In genomic region chr1:30216764-30217348, GRCm38 (mm10) we compare ENCODE assay signal across 18 mouse cellular contexts.
DNase-seq lines count a peak whose midpoint lies in the region; ATAC-seq and TF ChIP-seq lines count a peak whose summit lies in the region.
"Had no signal": no experiment of that assay in that cellular context is flagged by ENCODE, and none has a peak within 500 bp of the region (broad histone marks: within the 10 kb centered on the region; RNA-seq: fewer than 3 reads in every experiment).

No protein-coding gene starts in this region.

- no peak overlapping the region for H3K27ac ChIP-seq in kidney, embryonic 15.5 days
- H3K27ac ChIP-seq in midbrain, postnatal 0 days (ENCODE audit: low read depth, low read length) = no peak overlapping the region
- no peak overlapping the region for H3K27ac ChIP-seq in midbrain, embryonic 11.5 days (ENCODE audit: low read depth, low read length)
- H3K27ac ChIP-seq in neural tube, embryonic 14.5 days (ENCODE audit: low read depth, low read length) = no peak overlapping the region
- H3K27ac ChIP-seq: embryonic facial prominence, embryonic 12.5 days; heart, embryonic 10.5 days; intestine, embryonic 15.5 days had no signal

- H3K4me1 ChIP-seq in kidney, embryonic 15.5 days = peaks cover 7% of the 10 kb centered on the region; the same call in 1 of the 2 replicates
- H3K4me1 ChIP-seq in midbrain, postnatal 0 days (ENCODE audit: insufficient read depth, low read length) = no peaks in the 10 kb centered on the region
- H3K4me1 ChIP-seq in midbrain, embryonic 11.5 days (ENCODE audit: control insufficient read depth, insufficient read depth, low read length) = no peaks in the 10 kb centered on the region
- H3K4me1 ChIP-seq in neural tube, embryonic 14.5 days (ENCODE audit: control insufficient read depth, insufficient read depth, low read length) = peaks cover 5% of the 10 kb centered on the region; the same call in 1 of the 2 replicates
- H3K4me1 ChIP-seq: embryonic facial prominence, embryonic 12.5 days; heart, embryonic 10.5 days; intestine, embryonic 15.5 days had no signal

- intact Hi-C loops in left cerebral cortex, postnatal 10 days (cut with DNase I) = no loop called here

- H3K9ac ChIP-seq in kidney, embryonic 15.5 days = no peak overlapping the region
- H3K9ac ChIP-seq in midbrain, postnatal 0 days (replicated peaks; ENCODE audit: low read length, poor library complexity, severe bottlenecking) = no peak overlapping the region
- no peak overlapping the region for H3K9ac ChIP-seq in midbrain, embryonic 11.5 days (ENCODE audit: low read length)
- no peak overlapping the region for H3K9ac ChIP-seq in neural tube, embryonic 14.5 days (replicated peaks; ENCODE audit: low read depth, low read length)
- H3K9ac ChIP-seq: embryonic facial prominence, embryonic 12.5 days; intestine, embryonic 15.5 days had no signal

- H3K4me3 ChIP-seq in kidney, embryonic 15.5 days (replicated peaks) = no peak overlapping the region
- H3K4me3 ChIP-seq in midbrain, postnatal 0 days (ENCODE audit: low read depth, low read length) = no peak overlapping the region
- H3K4me3 ChIP-seq in midbrain, embryonic 11.5 days (ENCODE audit: low read depth, low read length) = no peak overlapping the region
- H3K4me3 ChIP-seq in neural tube, embryonic 14.5 days (ENCODE audit: low read depth, low read length) = no peak overlapping the region
- H3K4me3 ChIP-seq: embryonic facial prominence, embryonic 12.5 days; heart, embryonic 10.5 days; intestine, embryonic 15.5 days had no signal

- no peak overlapping the region for H3K4me2 ChIP-seq in kidney, embryonic 15.5 days
- H3K4me2 ChIP-seq in midbrain, postnatal 0 days (ENCODE audit: low read depth, low read length, poor library complexity, severe bottlenecking) = no peak overlapping the region
- no peak overlapping the region for H3K4me2 ChIP-seq in midbrain, embryonic 11.5 days
- no peak overlapping the region for H3K4me2 ChIP-seq in neural tube, embryonic 14.5 days (ENCODE audit: low read depth, low read length)
- H3K4me2 ChIP-seq: embryonic facial prominence, embryonic 12.5 days; intestine, embryonic 15.5 days had no signal

- no peaks in the 10 kb centered on the region for H3K9me3 ChIP-seq in kidney, embryonic 15.5 days (replicated peaks)
- H3K9me3 ChIP-seq in midbrain, postnatal 0 days (ENCODE audit: low read length) = no peaks in the 10 kb centered on the region
- H3K9me3 ChIP-seq in midbrain, embryonic 11.5 days (ENCODE audit: control insufficient read depth, low read length) = no peaks in the 10 kb centered on the region
- H3K9me3 ChIP-seq in neural tube, embryonic 14.5 days (ENCODE audit: control insufficient read depth, low read length) = no peaks in the 10 kb centered on the region
- H3K9me3 ChIP-seq: embryonic facial prominence, embryonic 12.5 days; heart, embryonic 10.5 days; intestine, embryonic 15.5 days had no signal

- peak; percentile 3 to 4 for DNase-seq in cerebellum, postnatal 10 days
- DNase-seq in cerebellum, adult 9-10 months = no peak
- DNase-seq in kidney, postnatal 25 days = no peak
- DNase-seq in midbrain, postnatal 0 days (ENCODE audit: low spot score) = peak; percentile 1
- no peak for DNase-seq in midbrain, embryonic 11.5 days (ENCODE audit: low spot score, missing footprints)
- DNase-seq in left cerebral cortex, postnatal 10 days (ENCODE audit: extremely low spot score in 1 of 2, low spot score in 2 of 2) = no peak
- DNase-seq: cerebellum, adult 9-11 months; gastrocnemius, postnatal 14 days; lung, adult 2 months; right cerebral cortex, postnatal 25 days; thymus, postnatal 36 days had no signal

- peak; percentile 86 for ATAC-seq in kidney, embryonic 15.5 days (replicated peaks; ENCODE audit: low FRiP score)
- no peak for ATAC-seq in midbrain, postnatal 0 days (ENCODE audit: low FRiP score)
- no peak for ATAC-seq in midbrain, embryonic 11.5 days (ENCODE audit: low FRiP score)
- peak; percentile 34; the same call in 1 of the 2 replicates for ATAC-seq in neural tube, embryonic 14.5 days (ENCODE audit: low read depth)
- ATAC-seq: activated CD4-positive, CD25-positive, alpha-beta regulatory T cell, adult 4 months; intestine, embryonic 15.5 days had no signal

- H3K27me3 ChIP-seq in kidney, embryonic 15.5 days = no peaks in the 10 kb centered on the region
- H3K27me3 ChIP-seq in midbrain, postnatal 0 days (ENCODE audit: insufficient read depth, low read length) = no peaks in the 10 kb centered on the region
- no peaks in the 10 kb centered on the region for H3K27me3 ChIP-seq in midbrain, embryonic 11.5 days (ENCODE audit: control insufficient read depth, insufficient read depth, low read length)
- no peaks in the 10 kb centered on the region for H3K27me3 ChIP-seq in neural tube, embryonic 14.5 days (ENCODE audit: control insufficient read depth, insufficient read depth, low read length)
- H3K27me3 ChIP-seq: CH12.LX; embryonic facial prominence, embryonic 12.5 days; intestine, embryonic 15.5 days had no signal

- TF ChIP-seq CTCF in midbrain, postnatal 0 days (IDR thresholded peaks at IDR 0.05) = no peak

- no peaks in the 10 kb centered on the region for H3K36me3 ChIP-seq in kidney, embryonic 15.5 days
- H3K36me3 ChIP-seq in midbrain, postnatal 0 days (ENCODE audit: insufficient read depth, low read length) = no peaks in the 10 kb centered on the region
- H3K36me3 ChIP-seq in midbrain, embryonic 11.5 days (ENCODE audit: control insufficient read depth, insufficient read depth, low read length) = no peaks in the 10 kb centered on the region
- no peaks in the 10 kb centered on the region for H3K36me3 ChIP-seq in neural tube, embryonic 14.5 days (ENCODE audit: control insufficient read depth, insufficient read depth, low read length)
- H3K36me3 ChIP-seq: embryonic facial prominence, embryonic 12.5 days; heart, embryonic 10.5 days; intestine, embryonic 15.5 days had no signal

- 28% methylated on average over 4 of the region's 4 CpGs for WGBS in kidney, embryonic 15.5 days
- 24% methylated on average over 4 of the region's 4 CpGs for WGBS in midbrain, postnatal 0 days
- 75% methylated on average over 4 of the region's 4 CpGs for WGBS in midbrain, embryonic 11.5 days
- WGBS in neural tube, embryonic 14.5 days = 23% methylated on average over 4 of the region's 4 CpGs

Comparison
In these comparisons a context has a peak if more than half of its experiments do, and no peak if none do; other contexts are left out.
1. DNase-seq: peak in cerebellum, postnatal 10 days (2 of 2) and midbrain, postnatal 0 days (single experiment); none in cerebellum, adult 9-10 months (single experiment), kidney, postnatal 25 days (0 of 2), midbrain, embryonic 11.5 days (single experiment) and left cerebral cortex, postnatal 10 days (0 of 2).
2. ATAC-seq: peak in kidney, embryonic 15.5 days (single experiment) and neural tube, embryonic 14.5 days (single experiment); none in midbrain, postnatal 0 days (single experiment) and midbrain, embryonic 11.5 days (single experiment).